In the genomic region with DNA sequence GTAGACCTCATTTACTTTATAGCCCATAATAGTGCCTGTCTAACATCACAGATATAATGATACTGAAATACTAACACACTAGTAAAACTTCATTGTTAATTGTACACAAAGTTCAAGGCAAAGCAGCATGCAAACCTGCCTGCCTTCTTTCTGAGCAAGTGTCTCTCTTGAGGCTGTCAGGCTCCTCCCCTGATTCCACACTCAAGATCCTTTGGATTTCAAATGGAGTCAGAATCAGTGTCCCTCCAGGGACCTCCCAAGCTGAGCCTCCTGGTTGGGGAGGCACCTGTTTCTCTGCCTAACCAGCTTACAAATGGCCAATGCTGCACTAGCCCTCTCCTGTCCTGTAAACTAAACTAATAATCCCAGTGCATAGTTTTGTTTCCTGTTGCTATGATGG, we compare ENCODE assay signal across 29 mouse cellular contexts.
"Had no signal": no experiment of that assay in that cellular context is flagged by ENCODE, and none has a peak within 500 bp of the region (broad histone marks: within the 10 kb centered on the region; RNA-seq: fewer than 3 reads in every experiment).

No protein-coding gene starts in this region.

- H3K27ac ChIP-seq: limb, embryonic 10.5 days; limb, embryonic 12.5 days; limb, embryonic 13.5 days; limb, embryonic 15.5 days; lung, embryonic 15.5 days; macrophage; midbrain, embryonic 10.5 days; midbrain, embryonic 12.5 days; midbrain, embryonic 13.5 days; midbrain, embryonic 15.5 days; neural tube, embryonic 12.5 days had no signal

- H3K4me1 ChIP-seq: limb, embryonic 10.5 days; limb, embryonic 12.5 days; limb, embryonic 13.5 days; limb, embryonic 15.5 days; lung, embryonic 15.5 days; midbrain, embryonic 10.5 days; midbrain, embryonic 12.5 days; midbrain, embryonic 13.5 days; midbrain, embryonic 15.5 days; neural tube, embryonic 12.5 days had no signal

- H3K4me3 ChIP-seq: left cerebral cortex, adult 2 months; limb, embryonic 10.5 days; limb, embryonic 12.5 days; limb, embryonic 13.5 days; limb, embryonic 15.5 days; liver, embryonic 12.5 days; liver, embryonic 15.5 days; lung, embryonic 15.5 days; megakaryocyte, embryonic 14.5 days; midbrain, embryonic 10.5 days; midbrain, embryonic 12.5 days; midbrain, embryonic 13.5 days; midbrain, embryonic 15.5 days; myocyte; neural tube, embryonic 12.5 days had no signal

- H3K9ac ChIP-seq: limb, embryonic 12.5 days; limb, embryonic 13.5 days; limb, embryonic 15.5 days; liver, embryonic 12.5 days; liver, postnatal 0 days; lung, embryonic 14.5 days; lung, embryonic 15.5 days; midbrain, embryonic 12.5 days; midbrain, embryonic 13.5 days; midbrain, embryonic 15.5 days; neural tube, embryonic 12.5 days had no signal

- H3K9me3 ChIP-seq: limb, embryonic 10.5 days; limb, embryonic 12.5 days; limb, embryonic 13.5 days; limb, embryonic 15.5 days; liver, embryonic 12.5 days; liver, embryonic 15.5 days; lung, embryonic 15.5 days; megakaryocyte, embryonic 14.5 days; midbrain, embryonic 10.5 days; midbrain, embryonic 12.5 days; midbrain, embryonic 13.5 days; midbrain, embryonic 15.5 days; neural tube, embryonic 12.5 days had no signal

- ATAC-seq: lung, postnatal 0 days; midbrain, embryonic 13.5 days; midbrain, embryonic 15.5 days had no signal

- DNase-seq: left cerebral cortex, postnatal 4 days; liver, postnatal 0 days; lung, adult 18-20 months; lung, adult 2 months; lung, embryonic 14.5 days; lung, postnatal 10 days; lung, postnatal 14 days; lung, postnatal 36 days; lung, postnatal 4 days; midbrain, embryonic 14.5 days had no signal

- H3K4me2 ChIP-seq: limb, embryonic 12.5 days; limb, embryonic 13.5 days; limb, embryonic 15.5 days; liver, embryonic 11.5 days; liver, embryonic 12.5 days; liver, embryonic 15.5 days; lung, embryonic 14.5 days; lung, embryonic 15.5 days; midbrain, embryonic 11.5 days; midbrain, embryonic 12.5 days; midbrain, embryonic 13.5 days; midbrain, embryonic 15.5 days; neural tube, embryonic 12.5 days had no signal

- H3K27me3 ChIP-seq: limb, embryonic 12.5 days; limb, embryonic 13.5 days; limb, embryonic 15.5 days; liver, embryonic 12.5 days; liver, embryonic 15.5 days; lung, embryonic 15.5 days; megakaryocyte, embryonic 14.5 days; midbrain, embryonic 12.5 days; midbrain, embryonic 13.5 days; midbrain, embryonic 15.5 days; neural tube, embryonic 12.5 days had no signal

- H3K36me3 ChIP-seq: limb, embryonic 10.5 days; limb, embryonic 12.5 days; limb, embryonic 13.5 days; limb, embryonic 15.5 days; liver, embryonic 12.5 days; liver, embryonic 15.5 days; lung, embryonic 15.5 days; midbrain, embryonic 10.5 days; midbrain, embryonic 12.5 days; midbrain, embryonic 13.5 days; midbrain, embryonic 15.5 days; neural tube, embryonic 12.5 days had no signal
